8 mouse cellular contexts compared by ENCODE assay signal in the genomic region with DNA sequence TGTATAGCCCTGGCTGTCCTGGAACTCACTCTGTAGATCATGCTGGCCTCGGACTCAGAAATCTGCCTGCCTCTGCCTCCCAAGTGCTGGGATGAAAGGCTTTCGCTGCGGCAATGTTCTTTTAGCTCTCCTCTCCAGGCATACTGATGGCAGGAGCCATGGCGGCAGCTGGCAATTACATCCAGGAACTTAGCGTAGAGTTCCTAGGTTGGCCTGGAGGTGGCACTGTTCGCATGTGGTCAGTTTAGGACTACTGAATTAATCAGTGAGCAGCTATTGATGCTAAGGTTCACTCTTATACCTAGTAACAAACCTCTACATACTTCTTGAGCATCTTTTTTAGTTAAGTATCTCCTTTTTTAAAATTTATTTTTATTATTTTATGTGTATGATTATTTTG. TPM values are rescaled to one million over a fixed set of nuclear protein-coding genes. Genes with fewer than 3 reads are reported as not detected.
A peak's percentile ranks its signal among the peaks of the same experiment; 100 is the strongest.
DNase-seq lines count a peak whose midpoint lies in the region; ATAC-seq and TF ChIP-seq lines count a peak whose summit lies in the region.

No protein-coding gene starts in this region.

- no peaks in the 10 kb centered on the region for H3K36me3 ChIP-seq in hindbrain, embryonic 11.5 days (ENCODE audit: control insufficient read depth, insufficient read depth, low read length)
- no peaks in the 10 kb centered on the region for H3K36me3 ChIP-seq in hindbrain, embryonic 13.5 days

- peak; percentile 94 for TF ChIP-seq CTCF in cortical plate, adult 2 months (IDR thresholded peaks at IDR 0.05; ENCODE audit: extremely low read depth, insufficient read depth, low read length)

- no peaks in the 10 kb centered on the region for H3K4me1 ChIP-seq in hindbrain, embryonic 11.5 days (replicated peaks; ENCODE audit: control insufficient read depth, insufficient read depth, low read length)
- H3K4me1 ChIP-seq in hindbrain, embryonic 13.5 days (replicated peaks), result peaks cover 10% of the 10 kb centered on the region
- H3K4me1 ChIP-seq in cortical plate, adult 2 months (ENCODE audit: control insufficient read depth, insufficient read depth, low read length), result no peaks in the 10 kb centered on the region

- no peak overlapping the region for H3K4me2 ChIP-seq in hindbrain, embryonic 11.5 days (replicated peaks; ENCODE audit: low read depth, low read length)
- H3K4me2 ChIP-seq in hindbrain, embryonic 13.5 days, result no peak overlapping the region

- H3K27ac ChIP-seq in hindbrain, embryonic 11.5 days (ENCODE audit: low read depth, low read length), result no peak overlapping the region
- no peak overlapping the region for H3K27ac ChIP-seq in hindbrain, embryonic 13.5 days
- H3K27ac ChIP-seq in cortical plate, adult 2 months (ENCODE audit: insufficient read depth, low read length), result no peak overlapping the region

- H3K27me3 ChIP-seq in hindbrain, embryonic 11.5 days (ENCODE audit: control insufficient read depth, insufficient read depth, low read length), result no peaks in the 10 kb centered on the region
- no peaks in the 10 kb centered on the region for H3K27me3 ChIP-seq in hindbrain, embryonic 13.5 days

- no peak overlapping the region for H3K9ac ChIP-seq in hindbrain, embryonic 11.5 days (ENCODE audit: low read depth, low read length)
- H3K9ac ChIP-seq in hindbrain, embryonic 13.5 days, result no peak overlapping the region

- WGBS in hindbrain, embryonic 11.5 days, result 37% methylated on average over 6 of the region's 6 CpGs
- 17% methylated on average over 6 of the region's 6 CpGs for WGBS in hindbrain, embryonic 13.5 days

- H3K4me3 ChIP-seq in hindbrain, embryonic 11.5 days (ENCODE audit: low read depth, low read length), result no peak overlapping the region
- H3K4me3 ChIP-seq in hindbrain, embryonic 13.5 days, result no peak overlapping the region
- H3K4me3 ChIP-seq in cortical plate, adult 2 months (ENCODE audit: insufficient read depth, low read length), result no peak overlapping the region

- no peak for TF ChIP-seq POLR2A in cortical plate, adult 2 months (IDR thresholded peaks at IDR 0.05; ENCODE audit: extremely low read depth, insufficient read depth, low read length)

- ATAC-seq in hindbrain, embryonic 11.5 days (ENCODE audit: low FRiP score), result no peak
- no peak for ATAC-seq in hindbrain, embryonic 13.5 days (ENCODE audit: low FRiP score)
- peak; percentile 70 for ATAC-seq in megakaryocyte progenitor cell, adult 5-6 weeks (replicated peaks; ENCODE audit: poor library complexity)

- peak; percentile 84 for DNase-seq in hindbrain, embryonic 11.5 days (ENCODE audit: low spot score)
- peak; percentile 76 to 92 for DNase-seq in adrenal gland, adult (ENCODE audit: inconsistent age in 2 of 2, low spot score in 1 of 2)
- DNase-seq in heart, adult 9 months (ENCODE audit: low spot score in 2 of 2), result peak; percentile 52 to 74
- peak; percentile 65 to 79 for DNase-seq in layer of hippocampus, postnatal 14 days (ENCODE audit: low spot score in 2 of 2)
- peak; percentile 68 to 71 for DNase-seq in spleen, postnatal 36 days (ENCODE audit: low spot score in 2 of 2)

- no peaks in the 10 kb centered on the region for H3K9me3 ChIP-seq in hindbrain, embryonic 11.5 days (ENCODE audit: control insufficient read depth, low read length)
- no peaks in the 10 kb centered on the region for H3K9me3 ChIP-seq in hindbrain, embryonic 13.5 days

RNA-seq across cellular contexts. Expression of gene Zscan2, which starts 3.5 kb away (rescaled TPM):
- 4.5 and 4.8 TPM in 2 replicates for polyA plus RNA-seq in hindbrain, embryonic 11.5 days (2014; fragmentation: Nextera tagmentation; extraction: Ambion mirVana)
- polyA plus RNA-seq in hindbrain, embryonic 13.5 days (2015; fragmentation: Nextera tagmentation; extraction: Ambion mirVana), result 5.3 and 5.8 TPM in 2 replicates
- polyA plus RNA-seq in cortical plate, adult 2 months (2012; rRNA removed), result 10.2 and 11.1 TPM in 2 replicates
- total RNA-seq in layer of hippocampus, postnatal 14 days (2021), result 10 to 100 TPM; 12.2 to 13.0 TPM
- 3.5 and 3.7 TPM in 2 replicates for total RNA-seq in megakaryocyte progenitor cell, adult 5-6 weeks (2015)
- total RNA-seq in megakaryocyte progenitor cell, adult 5-6 weeks (2017), result 6.7 and 10.0 TPM in 2 replicates

RNA-seq across cellular contexts. Expression of gene Iqgap1, which starts 31.4 kb away (rescaled TPM):
- polyA plus RNA-seq in hindbrain, embryonic 11.5 days (2014; fragmentation: Nextera tagmentation; extraction: Ambion mirVana), result 27.1 and 29.1 TPM in 2 replicates
- polyA plus RNA-seq in hindbrain, embryonic 13.5 days (2015; fragmentation: Nextera tagmentation; extraction: Ambion mirVana), result 21.1 and 23.6 TPM in 2 replicates
- 18.9 and 19.8 TPM in 2 replicates for polyA plus RNA-seq in cortical plate, adult 2 months (2012; rRNA removed)
- total RNA-seq in layer of hippocampus, postnatal 14 days (2021), result 10 to 100 TPM; 26.3 TPM
- total RNA-seq in megakaryocyte progenitor cell, adult 5-6 weeks (2015), result 90.5 and 94.3 TPM in 2 replicates
- total RNA-seq in megakaryocyte progenitor cell, adult 5-6 weeks (2017), result 81.0 and 113 TPM in 2 replicates

RNA-seq across cellular contexts. Expression of gene Wdr73, which starts 43.9 kb away (rescaled TPM):
- polyA plus RNA-seq in hindbrain, embryonic 11.5 days (2014; fragmentation: Nextera tagmentation; extraction: Ambion mirVana), result 38.3 and 41.4 TPM in 2 replicates
- polyA plus RNA-seq in hindbrain, embryonic 13.5 days (2015; fragmentation: Nextera tagmentation; extraction: Ambion mirVana), result 36.5 and 41.5 TPM in 2 replicates
- polyA plus RNA-seq in cortical plate, adult 2 months (2012; rRNA removed), result 29.6 and 30.5 TPM in 2 replicates
- total RNA-seq in layer of hippocampus, postnatal 14 days (2021), result 10 to 100 TPM; 24.6 to 30.3 TPM
- 14.2 and 18.4 TPM in 2 replicates for total RNA-seq in megakaryocyte progenitor cell, adult 5-6 weeks (2015)
- total RNA-seq in megakaryocyte progenitor cell, adult 5-6 weeks (2017), result 18.2 and 19.6 TPM in 2 replicates

RNA-seq across cellular contexts. Expression of gene Nmb, which starts 47.7 kb away (rescaled TPM):
- 6.7 and 7.0 TPM in 2 replicates for polyA plus RNA-seq in hindbrain, embryonic 11.5 days (2014; fragmentation: Nextera tagmentation; extraction: Ambion mirVana)
- polyA plus RNA-seq in hindbrain, embryonic 13.5 days (2015; fragmentation: Nextera tagmentation; extraction: Ambion mirVana), result 7.4 and 8.0 TPM in 2 replicates
- polyA plus RNA-seq in cortical plate, adult 2 months (2012; rRNA removed), result 11.0 and 17.0 TPM in 2 replicates
- 10 to 100 TPM in 1 of 2 experiments, 1 to 10 TPM in 1; 9.6 to 11.8 TPM for total RNA-seq in layer of hippocampus, postnatal 14 days (2021)
- 6.8 and 8.6 TPM in 2 replicates for total RNA-seq in megakaryocyte progenitor cell, adult 5-6 weeks (2015)
- 0.57 and 3.1 TPM in 2 replicates for total RNA-seq in megakaryocyte progenitor cell, adult 5-6 weeks (2017)
